Mouse (Mus musculus) lung, adult 18-20 months (tissue): ENCODE data around the gene Rab5if.
A peak's percentile ranks its signal among the peaks of the same experiment; 100 is the strongest.
"Not testable (repeated sequence)": the region's sequence is repeated elsewhere in the genome, so short reads cannot be mapped to it uniquely, and the experiment has no call there.

Source experiments
- DNase-seq, 2 experiments: peaks; one replicate each; pipeline ENCODE4 v3.0.0; 2022; ENCODE audit warnings: mixed read lengths in 2 of 2

Rab5if gene

GRCm38 (mm10) chr2:156862772-156863486, at the start of gene Rab5if:
Gene Rab5if (plus strand): TSS chr2:156863128.
- peak; percentile 98 for DNase-seq

- DNase-seq: no peak
Measured at GRCm38 (mm10) chr2:156814344-156814801, 48.6 kb upstream of the Rab5if start.

DNA sequence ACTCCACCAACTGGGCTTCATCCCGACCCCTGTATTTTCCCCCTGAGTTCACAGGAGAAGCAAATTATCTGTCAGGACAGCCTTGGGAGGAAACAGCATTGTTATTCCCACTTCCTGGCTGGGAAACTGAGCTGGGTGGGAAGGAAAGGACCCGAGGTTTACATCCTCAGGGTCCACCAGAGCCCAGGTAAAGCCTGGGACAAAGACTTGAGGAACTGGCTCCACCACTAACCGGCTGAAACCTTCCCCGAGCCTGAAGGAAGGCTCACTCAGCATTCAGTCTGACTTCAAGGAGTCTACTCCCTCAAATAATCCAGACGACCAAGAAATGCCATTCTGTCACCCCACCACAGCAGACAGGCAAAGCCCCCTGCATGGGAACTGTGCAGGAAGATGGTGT, 48.0 kb upstream of the Rab5if start:
- no peak for DNase-seq

DNA sequence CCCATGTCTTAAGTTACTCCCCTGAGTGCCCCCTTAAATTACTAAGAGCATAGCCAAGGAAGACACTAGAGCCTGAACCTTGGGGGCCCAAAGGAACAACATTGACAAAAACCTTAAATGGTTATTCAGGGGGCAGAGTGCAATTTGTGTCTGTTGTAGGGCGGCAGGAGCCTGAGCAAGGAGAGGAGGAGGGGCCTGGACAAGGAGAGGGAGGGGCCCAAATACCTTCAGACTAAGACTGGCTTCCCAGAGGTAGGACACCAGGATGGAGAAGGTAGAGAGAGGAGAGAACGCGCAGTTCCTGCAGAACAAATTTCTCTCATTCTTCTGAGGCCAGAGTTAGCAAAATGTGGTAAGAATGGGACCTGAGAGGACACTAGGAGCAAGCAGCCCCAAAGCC, 47.5 kb upstream of the Rab5if start:
- no peak for DNase-seq

GRCm38 (mm10) chr2:156816116-156816515, 46.8 kb upstream of the Rab5if start:
- DNase-seq: no peak

- not testable (repeated sequence) for DNase-seq
Measured at GRCm38 (mm10) chr2:156825128-156825527, 37.8 kb upstream of the Rab5if start.

GRCm38 (mm10) chr2:156834336-156834735, 28.6 kb upstream of the Rab5if start:
- DNase-seq: no peak

GRCm38 (mm10) chr2:156838839-156839238, 24.1 kb upstream of the Rab5if start:
- DNase-seq: no peak

- DNase-seq: peak; percentile 46 to 60
Measured at GRCm38 (mm10) chr2:156839319-156840191, 23.4 kb upstream of the Rab5if start, which contains the start of gene Tgif2. Gene Tgif2 (plus strand): TSS chr2:156840007.

- DNase-seq: peak in 1 of 2 experiments; percentile 24
Measured at GRCm38 (mm10) chr2:156840301-156841027, 22.5 kb upstream of the Rab5if start.

GRCm38 (mm10) chr2:156841028-156841840, 21.7 kb upstream of the Rab5if start:
- peak; percentile 38 to 41 for DNase-seq

DNA sequence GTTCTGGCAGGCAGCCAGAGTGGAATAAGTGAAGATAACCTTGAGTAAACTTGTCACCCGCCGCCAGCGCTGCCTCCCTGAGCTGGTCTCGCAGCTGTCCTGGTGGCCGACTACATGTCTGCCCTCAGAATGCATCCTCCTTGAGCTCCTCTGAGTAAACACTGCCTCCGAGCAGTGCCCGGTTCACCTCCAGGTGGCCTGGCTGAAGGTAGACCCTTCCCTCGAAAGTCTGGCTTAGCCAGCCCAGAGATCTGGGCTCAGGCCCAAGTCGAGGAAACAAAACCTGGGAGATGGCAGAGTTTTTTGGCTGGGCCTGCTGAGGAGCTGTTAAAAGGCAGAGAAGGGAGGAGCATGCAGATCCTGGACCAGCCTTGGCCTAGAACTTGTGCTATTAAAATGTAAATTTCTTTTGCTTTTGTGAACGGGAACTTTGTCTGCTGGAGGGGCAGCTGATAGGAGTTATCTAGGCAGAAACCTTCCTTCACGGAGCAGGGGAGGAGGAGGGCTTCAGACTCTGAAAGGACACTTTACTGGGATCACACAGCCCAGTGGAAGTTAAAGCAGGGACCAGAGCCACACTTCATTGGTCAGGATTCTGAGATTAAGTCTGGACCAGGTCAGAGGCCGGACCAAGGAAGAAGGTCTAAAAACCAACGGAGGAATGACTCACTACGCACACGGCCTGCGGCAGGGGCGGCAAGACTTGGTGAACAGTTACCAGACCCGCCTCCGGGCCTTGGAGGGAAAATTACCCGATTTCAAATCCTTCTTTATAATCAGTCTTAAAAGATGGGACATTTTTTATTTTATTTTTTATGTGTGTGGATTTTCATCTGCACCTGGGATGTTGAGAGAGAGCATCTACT, 20.9 kb upstream of the Rab5if start:
- peak; percentile 26 to 36 for DNase-seq

DNA sequence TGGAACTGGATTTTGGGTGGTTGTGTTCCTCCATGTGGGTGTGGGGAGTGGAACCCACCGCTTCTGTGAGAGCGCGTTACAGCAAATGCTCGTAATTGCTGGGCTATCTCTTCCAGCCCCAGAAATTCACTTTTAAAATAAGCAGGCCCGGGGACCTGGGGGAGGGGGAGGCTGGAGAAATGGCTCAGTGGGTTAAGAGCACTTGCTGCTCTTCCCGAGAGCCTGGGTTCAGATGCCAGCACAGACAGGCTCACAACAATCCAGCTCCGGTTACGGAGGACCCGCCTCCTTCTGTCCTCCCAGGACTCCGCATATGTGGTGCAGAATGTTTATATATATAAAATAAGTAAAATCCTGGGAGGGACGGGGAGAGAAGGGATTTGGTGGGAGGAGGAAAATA, 20.2 kb upstream of the Rab5if start:
- no peak for DNase-seq

- DNase-seq: no peak
Measured at GRCm38 (mm10) chr2:156843331-156843730, 19.6 kb upstream of the Rab5if start.

DNA sequence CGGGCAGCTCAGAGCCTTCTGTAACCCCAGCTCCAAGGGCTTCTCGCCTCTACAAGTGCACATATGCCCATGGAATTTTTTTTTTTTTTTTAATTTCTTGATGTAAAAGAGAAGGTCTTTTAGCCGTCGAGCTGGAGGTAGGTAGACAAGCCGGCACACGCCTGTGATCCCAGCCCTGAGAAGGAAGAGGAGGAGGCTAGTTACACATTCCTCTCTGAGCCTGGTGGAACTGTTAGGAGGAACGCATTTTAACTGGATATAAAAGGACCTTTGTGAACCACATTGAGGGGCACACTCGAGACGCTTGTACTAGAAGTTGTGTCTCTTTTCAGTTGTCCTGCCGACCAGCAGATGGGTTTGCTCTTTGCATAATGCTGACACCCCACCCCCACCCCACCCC, 18.2 kb upstream of the Rab5if start:
- DNase-seq: no peak

DNA sequence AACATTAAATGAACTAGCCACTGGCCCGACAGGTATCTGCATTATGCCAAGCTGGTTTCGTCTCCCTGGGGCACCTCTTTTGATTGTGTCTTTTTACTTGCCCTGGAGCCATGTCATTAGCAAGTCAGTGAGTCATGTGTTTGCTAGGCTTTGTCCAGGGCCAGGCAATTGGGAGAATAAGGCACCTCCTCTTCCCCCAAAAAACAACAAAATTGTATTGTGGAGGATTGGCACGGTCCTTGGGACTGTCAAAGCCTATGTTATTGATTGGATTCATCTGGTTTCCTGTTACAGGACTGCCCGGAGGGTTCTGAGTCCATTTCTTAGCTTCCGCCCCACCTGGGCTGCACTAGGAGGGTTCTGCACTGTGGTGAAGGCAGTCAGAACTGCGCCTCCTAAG, 15.3 kb upstream of the Rab5if start:
- no peak for DNase-seq

GRCm38 (mm10) chr2:156848526-156849182, 14.3 kb upstream of the Rab5if start:
- no peak for DNase-seq

DNA sequence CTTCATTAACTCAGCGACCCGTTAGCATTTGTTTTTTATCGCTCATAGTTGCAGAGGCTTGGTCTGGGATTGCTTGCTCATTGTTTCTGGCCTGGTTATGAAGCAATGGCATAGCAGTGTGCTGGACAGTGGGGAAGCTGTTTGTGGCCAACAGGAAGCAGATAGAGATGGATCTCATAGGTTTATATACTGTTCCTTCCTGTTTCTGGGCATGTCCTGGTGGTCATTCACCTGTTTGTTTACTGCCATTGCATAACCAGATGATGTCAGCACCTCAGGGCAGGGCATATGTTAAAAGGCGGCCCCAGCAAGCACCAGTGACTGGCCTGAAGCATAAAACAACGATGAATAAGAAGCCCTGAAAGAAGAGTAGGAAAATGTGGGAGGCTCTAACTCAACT, 12.4 kb upstream of the Rab5if start:
- DNase-seq: peak in 1 of 2 experiments; percentile 36

GRCm38 (mm10) chr2:156853584-156853983, 9.3 kb upstream of the Rab5if start:
- DNase-seq: peak in 1 of 2 experiments; percentile 24

GRCm38 (mm10) chr2:156853999-156854771, 8.7 kb upstream of the Rab5if start:
- peak; percentile 21 to 46 for DNase-seq
